Mouse (Mus musculus): ENCODE results near the gene Cnot6. TPM values are rescaled to one million over a fixed set of nuclear protein-coding genes. Genes with fewer than 3 reads are reported as not detected.

Gene Cnot6
- total RNA-seq, 2 experiments from 2014 or later = 12.7 to 13.5 TPM

- no peak for DNase-seq
Measured at GRCm38 (mm10) chr11:49654651-49655050, 57.9 kb downstream of the Cnot6 start.

DNA sequence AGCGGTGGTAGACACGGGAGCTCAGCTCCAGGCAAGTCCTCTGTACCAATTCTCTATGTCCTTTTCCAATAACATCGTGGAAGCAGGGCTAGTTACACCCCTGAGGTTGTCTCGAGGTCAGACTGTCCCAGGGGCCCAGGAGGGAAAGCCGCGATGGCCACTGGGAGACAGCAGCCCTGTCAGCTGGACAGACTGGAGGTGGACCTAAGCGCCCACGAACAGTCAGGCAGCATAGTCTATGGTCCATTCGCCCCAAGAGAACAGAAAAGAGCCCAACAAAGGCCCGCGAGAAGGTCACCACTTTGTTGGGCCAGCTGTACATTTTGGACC is 59.5 kb downstream of the Cnot6 start:
- no peak for DNase-seq

GRCm38 (mm10) chr11:49652401-49653078 is 60.0 kb downstream of the Cnot6 start:
- DNase-seq = peak; percentile 42

DNA sequence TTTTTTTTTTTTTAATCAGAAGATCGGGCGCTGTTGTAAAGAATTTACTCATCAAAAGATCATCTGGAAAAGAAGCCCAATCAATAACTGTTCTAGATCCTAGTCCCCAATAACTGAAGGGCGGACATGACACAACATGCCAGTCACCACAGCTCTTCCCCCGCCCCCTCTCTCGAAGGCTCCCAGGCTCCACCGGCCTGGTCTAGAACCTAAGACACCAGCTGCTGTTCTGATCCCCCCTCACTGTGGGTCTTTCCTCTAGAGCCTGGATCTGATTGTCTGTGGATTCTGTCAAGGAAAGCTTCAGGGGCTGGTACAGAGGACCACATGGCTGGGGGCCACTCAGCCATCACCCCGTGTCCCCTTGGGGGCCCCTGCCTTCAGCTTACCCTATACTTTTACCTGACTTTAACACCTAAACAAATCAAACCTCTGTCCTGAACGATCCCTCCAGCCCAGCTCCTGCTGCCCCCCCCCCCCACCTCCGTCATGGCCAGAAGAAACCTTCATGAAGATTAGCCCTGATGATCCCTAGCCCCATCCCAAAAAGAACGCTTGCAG is 60.7 kb downstream of the Cnot6 start:
- DNase-seq = no peak

- DNase-seq = no peak
Measured at GRCm38 (mm10) chr11:49650994-49651761, 61.3 kb downstream of the Cnot6 start.

- DNase-seq = no peak
Measured at GRCm38 (mm10) chr11:49650113-49650993, 62.2 kb downstream of the Cnot6 start.

GRCm38 (mm10) chr11:49645677-49646076 is 66.8 kb downstream of the Cnot6 start:
- no peak for DNase-seq

DNA sequence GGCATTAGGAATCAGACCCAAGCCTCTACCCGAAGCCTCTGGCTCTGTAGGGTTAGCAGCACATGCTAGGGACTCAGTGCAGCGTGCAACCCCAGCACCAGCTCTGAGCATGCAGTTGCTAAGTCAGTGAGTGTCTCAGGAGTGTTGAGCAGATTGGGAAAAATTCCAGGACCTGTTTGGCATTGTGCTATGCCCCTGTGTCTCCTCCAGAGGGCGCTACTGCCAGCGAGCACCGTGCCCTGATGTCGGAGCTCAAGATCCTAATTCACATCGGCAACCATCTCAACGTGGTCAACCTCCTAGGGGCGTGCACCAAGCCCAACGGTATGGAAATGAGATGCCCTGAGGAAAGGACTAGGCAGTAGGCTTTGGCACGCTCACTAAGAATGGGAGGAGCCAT is 76.1 kb downstream of the Cnot6 start:
- DNase-seq = no peak

GRCm38 (mm10) chr11:49635671-49636070 is 76.9 kb downstream of the Cnot6 start:
- DNase-seq = no peak

DNA sequence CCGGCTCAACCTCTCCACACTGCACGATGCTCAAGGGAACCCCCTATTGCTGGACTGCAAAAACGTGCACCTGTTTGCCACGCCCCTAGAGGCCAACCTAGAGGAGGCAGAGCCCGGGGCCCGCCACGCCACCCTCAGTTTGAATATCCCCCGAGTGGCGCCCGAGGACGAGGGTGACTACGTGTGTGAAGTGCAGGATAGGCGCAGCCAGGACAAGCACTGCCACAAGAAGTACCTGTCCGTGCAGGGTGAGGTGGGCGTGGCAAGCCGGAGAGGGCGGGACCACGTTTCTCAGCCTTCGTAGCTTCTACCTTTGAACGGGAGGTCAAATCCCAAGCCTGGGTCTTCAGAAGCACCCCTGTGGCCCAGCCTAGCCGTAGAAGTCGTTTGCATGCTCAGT is 78.4 kb downstream of the Cnot6 start:
- DNase-seq = no peak

DNA sequence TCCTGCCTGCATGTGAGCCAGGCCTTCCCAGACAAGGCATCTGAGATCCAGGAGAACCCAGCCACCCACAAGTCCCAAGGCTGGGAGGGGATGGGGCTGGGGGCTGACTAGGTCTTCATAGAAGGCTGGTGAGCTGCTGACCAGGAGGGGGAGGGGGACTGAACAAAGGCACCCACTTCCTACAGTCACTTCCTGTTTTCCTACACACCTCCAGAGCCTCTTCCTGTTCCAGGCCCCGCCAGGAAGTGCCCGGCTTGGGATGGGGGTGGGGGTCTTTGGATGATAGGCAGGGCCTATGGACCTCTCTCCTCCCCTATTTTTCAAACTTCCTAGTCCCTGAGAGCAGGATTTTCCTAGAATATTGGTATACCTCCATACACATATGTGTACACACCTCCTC is 80.3 kb downstream of the Cnot6 start:
- DNase-seq = peak; percentile 18

DNA sequence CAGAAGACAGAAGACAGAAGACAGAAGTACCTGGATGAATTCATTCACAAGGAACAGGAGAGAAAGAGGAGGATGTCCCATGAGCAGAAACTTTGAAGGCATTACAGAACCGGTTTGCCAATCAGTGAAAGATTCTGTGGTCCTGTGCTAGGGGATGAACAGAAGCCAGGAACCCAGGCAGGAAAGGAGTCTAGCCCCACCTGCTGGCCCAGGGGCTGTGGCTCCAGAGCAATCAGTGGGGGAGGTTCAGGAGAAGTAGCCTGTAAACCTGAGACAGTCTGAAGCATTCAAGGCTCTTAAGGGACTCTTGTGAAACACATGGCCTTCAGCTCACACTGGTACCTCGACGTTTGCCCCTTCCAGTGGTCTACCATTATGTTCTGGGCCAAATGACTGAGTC is 81.4 kb downstream of the Cnot6 start:
- no peak for DNase-seq

DNA sequence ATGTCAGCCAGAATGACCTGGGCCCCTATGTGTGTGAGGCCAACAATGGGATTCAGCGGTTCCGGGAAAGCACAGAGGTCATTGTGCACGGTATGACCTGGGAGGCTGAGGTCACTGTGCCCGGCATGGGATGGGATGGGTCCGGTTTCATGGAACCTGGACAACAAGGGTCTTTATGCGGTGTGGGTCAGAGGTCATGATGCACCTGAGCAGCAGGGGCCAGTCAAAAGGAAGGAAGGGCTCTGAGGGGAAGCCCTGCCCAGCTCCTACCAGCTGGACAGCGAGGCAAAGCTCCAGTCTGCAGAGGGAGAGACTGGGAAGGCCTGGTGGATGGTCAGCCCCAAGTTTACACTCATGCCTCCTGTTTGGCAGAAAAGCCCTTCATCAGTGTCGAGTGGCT is 85.8 kb downstream of the Cnot6 start:
- no peak for DNase-seq

- no peak for DNase-seq
Measured at GRCm38 (mm10) chr11:49625863-49626262, 86.7 kb downstream of the Cnot6 start.

GRCm38 (mm10) chr11:49624156-49624555 is 88.4 kb downstream of the Cnot6 start:
- DNase-seq = no peak

DNA sequence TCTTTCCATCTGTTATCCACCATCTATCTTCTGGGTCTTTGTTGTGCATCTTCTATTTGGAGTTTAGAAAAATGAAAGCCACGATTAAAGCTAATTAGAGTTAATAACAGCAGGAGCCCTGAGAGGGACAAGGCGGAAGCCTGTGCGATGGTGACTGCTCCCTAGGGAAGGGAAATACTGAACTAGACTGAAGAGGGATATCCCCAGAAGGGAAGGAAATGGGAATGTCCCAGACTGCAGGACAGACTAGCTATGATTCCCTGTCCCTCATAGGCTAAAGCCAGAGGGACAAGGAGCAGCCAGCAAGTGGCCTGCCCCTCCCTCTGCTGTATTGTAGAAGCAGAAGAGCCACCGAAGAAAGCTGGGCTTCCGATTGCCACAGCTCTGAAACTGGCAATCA is 90.6 kb downstream of the Cnot6 start:
- no peak for DNase-seq

Other genes starting within 250 kb of the Cnot6 start
- not detected for gene Olfr1386, start 247.7 kb downstream of the Cnot6 start, total RNA-seq (2021)
- not detected for gene Olfr1385, start 223.7 kb downstream of the Cnot6 start, total RNA-seq (2021)
- gene Olfr1384, start 206.0 kb downstream of the Cnot6 start, total RNA-seq (2021) = not detected
- under 1 TPM in 1 of 2 experiments, not detected in 1; 0.29 TPM for gene Olfr1383, start 193.1 kb downstream of the Cnot6 start, total RNA-seq (2021)
- gene Olfr1382, start 184.5 kb downstream of the Cnot6 start, total RNA-seq (2021) = not detected
- not detected for gene Olfr1381, start 169.3 kb downstream of the Cnot6 start, total RNA-seq (2021)
- not detected for gene Olfr1380, start 155.8 kb downstream of the Cnot6 start, total RNA-seq (2021)
- 1 to 10 TPM; 2.9 to 3.2 TPM for gene Flt4, start 103.5 kb downstream of the Cnot6 start, total RNA-seq (2021)
- gene Scgb3a1, start 49.1 kb downstream of the Cnot6 start, total RNA-seq (2021) = not detected
- 1 to 10 TPM; 5.5 to 6.5 TPM for gene Gfpt2, start 81.5 kb upstream of the Cnot6 start, total RNA-seq (2021)
- gene Mapk9, start 134.0 kb upstream of the Cnot6 start, total RNA-seq (2021) = 10 to 100 TPM; 40.7 to 47.1 TPM
- under 1 TPM; 0.43 to 0.48 TPM for gene Rasgef1c, start 189.1 kb upstream of the Cnot6 start, total RNA-seq (2021)

All from gastrocnemius, postnatal 25 days (tissue).